Comparison of ENCODE assay signal across 8 mouse cellular contexts in the genomic region with DNA sequence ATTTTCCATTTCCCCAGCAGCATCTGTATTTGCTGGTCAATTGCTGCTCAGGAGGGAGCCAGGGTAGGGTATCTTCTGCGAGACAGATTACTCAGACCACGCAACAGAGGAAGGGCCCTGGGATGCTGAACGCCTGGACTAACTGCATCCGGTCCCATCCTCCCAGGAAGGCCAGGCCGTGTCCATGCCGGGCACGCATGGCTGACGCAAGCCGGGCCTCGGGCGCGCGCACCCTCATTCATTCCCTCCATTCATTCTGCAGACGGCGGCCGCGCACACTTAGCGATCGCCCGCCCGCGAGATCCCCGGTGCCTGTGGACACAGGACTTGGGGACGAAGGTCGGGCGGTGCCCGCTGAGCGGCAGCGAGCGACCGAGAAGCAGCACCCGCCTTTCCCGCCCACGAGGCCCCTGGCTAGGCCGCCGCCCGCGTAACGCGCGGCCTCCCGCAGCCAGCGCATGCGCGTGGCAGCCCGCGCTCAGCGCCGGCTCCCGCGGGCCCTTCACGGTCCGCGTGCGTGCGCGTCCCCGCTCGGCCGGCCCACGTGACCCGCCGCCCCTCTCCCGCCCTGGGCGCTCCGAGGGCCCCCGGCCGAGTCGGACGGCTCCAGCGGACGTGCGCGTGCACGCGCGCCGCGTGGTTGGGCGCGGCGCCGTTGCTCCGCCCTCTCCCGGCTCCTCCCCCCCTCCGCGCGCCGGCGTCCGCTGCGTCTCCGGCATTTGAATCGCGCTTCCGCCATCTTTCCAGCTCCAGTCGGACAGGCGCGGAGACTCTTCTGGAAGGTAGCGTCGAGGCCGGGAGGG. TPM values are rescaled to one million over a fixed set of nuclear protein-coding genes. Genes with fewer than 3 reads are reported as not detected.
DNase-seq lines count a peak whose midpoint lies in the region; ATAC-seq and TF ChIP-seq lines count a peak whose summit lies in the region.

Ran (plus strand) TSS at position 573 of the 803 bp plus-strand sequence.

- H3K4me1 ChIP-seq in MEL (ENCODE audit: control insufficient read depth in 1 of 2, insufficient read depth in 2 of 2, low read length in 2 of 2): peaks cover 3 to 16% of the 10 kb centered on the region in 2 experiments; a peak in 3 of 4 replicates
- H3K4me1 ChIP-seq in cerebellum, adult 2 months (ENCODE audit: control insufficient read depth, insufficient read depth, low read length): no peaks in the 10 kb centered on the region
- peaks cover 10% of the 10 kb centered on the region for H3K4me1 ChIP-seq in lung, embryonic 16.5 days (replicated peaks; ENCODE audit: control insufficient read depth, insufficient read depth, low read length)

- no peaks in the 10 kb centered on the region for H3K9me3 ChIP-seq in MEL (replicated peaks; ENCODE audit: insufficient read depth, low read length)
- H3K9me3 ChIP-seq in lung, embryonic 16.5 days (ENCODE audit: control insufficient read depth, low read length): no peaks in the 10 kb centered on the region

- TF ChIP-seq POLR2A in MEL (IDR thresholded peaks at IDR 0.05; ENCODE audit: control insufficient read depth in 1 of 2, insufficient read depth in 1 of 2, low read depth in 1 of 2, low read length in 2 of 2, poor library complexity in 1 of 2): peak; percentile 68 to 78
- TF ChIP-seq POLR2A in cerebellum, adult 2 months (IDR thresholded peaks at IDR 0.05; ENCODE audit: borderline replicate concordance, insufficient read depth, low read length): peak; percentile 75

- no peak for TF ChIP-seq CTCF in MEL (IDR thresholded peaks at IDR 0.05 in 2 of 3, conservative IDR thresholded peaks at IDR 0.05 in 1 of 3; ENCODE audit: control insufficient read depth in 1 of 3, insufficient read depth in 1 of 3, low read depth in 2 of 3, low read length in 3 of 3, poor library complexity in 1 of 3, severe bottlenecking in 1 of 3)
- TF ChIP-seq CTCF in cerebellum, adult 2 months (IDR thresholded peaks at IDR 0.05; ENCODE audit: borderline replicate concordance, insufficient read depth, low read depth, low read length): no peak

- H3K79me2 ChIP-seq in MEL (ENCODE audit: control insufficient read depth, insufficient read depth, low read length, poor library complexity): peaks cover 28% of the 10 kb centered on the region

- H3K4me2 ChIP-seq in lung, embryonic 16.5 days (ENCODE audit: low read depth, low read length): peak within 1 kb of the TSS; percentile 80

- TF ChIP-seq EP300 in MEL (IDR thresholded peaks at IDR 0.05; ENCODE audit: low read depth in 1 of 2, low read length in 2 of 2): peak in 1 of 2 experiments; percentile 37; a peak in 1 of 4 replicates

- H3K27me3 ChIP-seq in MEL (ENCODE audit: control insufficient read depth in 1 of 2, insufficient read depth in 2 of 2, low read length in 2 of 2): no peaks in the 10 kb centered on the region
- H3K27me3 ChIP-seq in cerebellum, adult 2 months (ENCODE audit: control insufficient read depth, insufficient read depth, low read length): no peaks in the 10 kb centered on the region
- H3K27me3 ChIP-seq in lung, embryonic 16.5 days (ENCODE audit: control insufficient read depth, insufficient read depth, low read depth, low read length): no peaks in the 10 kb centered on the region

- ATAC-seq in hematopoietic stem cell, adult 5-6 weeks (replicated peaks in 1 of 2; ENCODE audit: insufficient read depth in 1 of 2, low FRiP score in 2 of 2, low TSS enrichment in 1 of 2, low read depth in 1 of 2, poor library complexity in 2 of 2, severe bottlenecking in 2 of 2): peak; percentile 63 to 66
- peak; percentile 95 for ATAC-seq in lung, embryonic 16.5 days (ENCODE audit: low read depth)

- TF ChIP-seq RAD21 in MEL (IDR thresholded peaks at IDR 0.05; ENCODE audit: low read depth, low read length): no peak

- H3K36me3 ChIP-seq in MEL (ENCODE audit: control insufficient read depth in 1 of 2, insufficient read depth in 2 of 2, low read length in 2 of 2): peaks cover 13 to 14% of the 10 kb centered on the region in 2 experiments
- H3K36me3 ChIP-seq in lung, embryonic 16.5 days (ENCODE audit: control insufficient read depth, insufficient read depth, low read length): peaks cover 12% of the 10 kb centered on the region

- WGBS in cerebellum, adult 2 months: 2% methylated on average over 93 of the region's 102 CpGs
- under 1% methylated on average over 56 of the region's 102 CpGs for WGBS in lung, embryonic 16.5 days

- peak within 1 kb of the TSS; percentile 69 to 91 for H3K4me3 ChIP-seq in MEL (ENCODE audit: control insufficient read depth in 1 of 2, insufficient read depth in 1 of 2, low read depth in 2 of 2, low read length in 2 of 2)
- H3K4me3 ChIP-seq in cerebellum, adult 2 months (replicated peaks; ENCODE audit: insufficient read depth, low read depth, low read length): peak within 1 kb of the TSS; percentile 61
- H3K4me3 ChIP-seq in lung, embryonic 16.5 days (ENCODE audit: low read length): peak within 1 kb of the TSS; percentile 92

- peak; percentile 94 for DNase-seq in MEL (ENCODE audit: low read depth, low spot score)
- peak; percentile 95 to 96 for DNase-seq in cerebellum, adult 2 months
- DNase-seq in forelimb bud, embryonic 11.5 days (ENCODE audit: low read depth, low spot score): peak; percentile 96
- peak; percentile 73 for DNase-seq in layer of hippocampus, adult 9-10 months (ENCODE audit: low spot score)
- DNase-seq in ovary, postnatal 10 days (ENCODE audit: low spot score): peak; percentile 81
- peak; percentile 89 to 95 for DNase-seq in thymus, postnatal 10 days (ENCODE audit: low spot score in 2 of 2)

- H3K9ac ChIP-seq in MEL (ENCODE audit: control insufficient read depth, low read depth, low read length, poor library complexity, severe bottlenecking): peak within 1 kb of the TSS; percentile 99
- H3K9ac ChIP-seq in lung, embryonic 16.5 days (ENCODE audit: low read length): peak within 1 kb of the TSS; percentile 94

- H3K27ac ChIP-seq in MEL (ENCODE audit: control insufficient read depth, low read depth, low read length): peak within 1 kb of the TSS; percentile 97
- H3K27ac ChIP-seq in cerebellum, adult 2 months (ENCODE audit: insufficient read depth, low read length): peak within 1 kb of the TSS; percentile 79
- peak within 1 kb of the TSS; percentile 97 for H3K27ac ChIP-seq in lung, embryonic 16.5 days (ENCODE audit: low read length)

TF ChIP-seq in MEL, 35 proteins besides CTCF, POLR2A, EP300 and RAD21:
- TF ChIP-seq NELFE (IDR thresholded peaks at IDR 0.05; ENCODE audit: low read depth, low read length) (peak; percentile 78), MYC (IDR thresholded peaks at IDR 0.05; ENCODE audit: low read depth, low read length) (peak; percentile 89), SMC3 (IDR thresholded peaks at IDR 0.05; ENCODE audit: low read depth, low read length) (no peak), TAL1 (IDR thresholded peaks at IDR 0.05; ENCODE audit: low read length) (no peak), TCF12 (IDR thresholded peaks at IDR 0.05; ENCODE audit: low read depth, low read length) (no peak; the same call in 1 of the 2 replicates), GATA1 (IDR thresholded peaks at IDR 0.05; ENCODE audit: low read depth, low read length) (no peak), MAFK (IDR thresholded peaks at IDR 0.05; ENCODE audit: borderline replicate concordance, low read depth, low read length) (no peak), E2F4 (IDR thresholded peaks at IDR 0.05; ENCODE audit: borderline replicate concordance, low read depth, low read length) (peak; percentile 89; the same call in 1 of the 2 replicates), ZMIZ1 (IDR thresholded peaks at IDR 0.05; ENCODE audit: low read depth, low read length) (peak; percentile 71), MXI1 (IDR thresholded peaks at IDR 0.05; ENCODE audit: low read depth, low read length) (peak; percentile 54), RCOR1 (IDR thresholded peaks at IDR 0.05; ENCODE audit: low read depth, low read length) (no peak), MYB (IDR thresholded peaks at IDR 0.05; ENCODE audit: low read depth, low read length) (no peak), POLR2AphosphoS2 (IDR thresholded peaks at IDR 0.05; ENCODE audit: low read length) (peak; percentile 67; the same call in 1 of the 2 replicates), UBTF (IDR thresholded peaks at IDR 0.05; ENCODE audit: borderline replicate concordance, insufficient read depth, low read depth, low read length) (no peak), JUND (IDR thresholded peaks at IDR 0.05; ENCODE audit: low read depth, low read length) (no peak), MEF2A (IDR thresholded peaks at IDR 0.05; ENCODE audit: extremely low read depth, insufficient replicate concordance, low read depth, low read length, poor library complexity, severe bottlenecking) (no peak), HCFC1 (IDR thresholded peaks at IDR 0.05; ENCODE audit: low read depth, low read length) (peak; percentile 65), NRF1 (IDR thresholded peaks at IDR 0.05; ENCODE audit: insufficient read depth, low read depth, low read length, poor library complexity, severe bottlenecking) (peak; percentile 86), ZNF384 (IDR thresholded peaks at IDR 0.05; ENCODE audit: low read depth, low read length) (no peak), SIN3A (IDR thresholded peaks at IDR 0.05; ENCODE audit: low read length) (peak; percentile 43), USF1 (IDR thresholded peaks at IDR 0.05; ENCODE audit: low read depth, low read length) (peak; percentile 93), ETS1 (IDR thresholded peaks at IDR 0.05; ENCODE audit: low read depth, low read length) (peak; percentile 32; the same call in 1 of the 2 replicates), ELF1 (IDR thresholded peaks at IDR 0.05; ENCODE audit: low read depth, low read length) (peak; percentile 65), MAX (IDR thresholded peaks at IDR 0.05; ENCODE audit: low read length) (peak; percentile 97), TBP (IDR thresholded peaks at IDR 0.05; ENCODE audit: low read depth, low read length) (peak; percentile 70), KAT2A (conservative IDR thresholded peaks at IDR 0.05; ENCODE audit: low read depth, low read length) (peak; percentile 47; the same call in 1 of the 2 replicates), USF2 (IDR thresholded peaks at IDR 0.05; ENCODE audit: borderline replicate concordance in 1 of 2, insufficient read depth in 1 of 2, low read depth in 1 of 2, low read length in 2 of 2) (peak in 1 of 2 experiments; percentile 78; a peak in 3 of 4 replicates), BHLHE40 (IDR thresholded peaks at IDR 0.05; ENCODE audit: borderline replicate concordance, low read depth, low read length) (no peak; the same call in 1 of the 2 replicates)

RNA-seq across cellular contexts. Expression of gene Ran, which starts in this region (rescaled TPM):
- total RNA-seq in MEL (2012; rRNA removed): 950 and 1,019 TPM in 2 replicates
- polyA plus RNA-seq in MEL (2012; ENCODE audit: insufficient read depth in 1 of 2, insufficient read length in 2 of 2, low read depth in 1 of 2, low replicate concordance in 2 of 2, missing spikeins in 1 of 2): 1,000 to 10,000 TPM in 1 of 2 experiments, 10 to 100 TPM in 1; 91.6 to 2,479 TPM
- 152 and 160 TPM in 2 replicates for polyA plus RNA-seq in cerebellum, adult 2 months (2012; rRNA removed)
- total RNA-seq in hematopoietic stem cell, adult 5-6 weeks (2017): 298 and 527 TPM in 2 replicates
- 499 and 543 TPM in 2 replicates for polyA plus RNA-seq in lung, embryonic 16.5 days (2015; fragmentation: Nextera tagmentation; extraction: Ambion mirVana)

Comparison
In these comparisons a context has a peak if more than half of its experiments do, and no peak if none do; other contexts are left out.
1. Peak in every context shown above with its lines: DNase-seq, ATAC-seq, H3K4me3 ChIP-seq and H3K27ac ChIP-seq.